Mouse (Mus musculus): ENCODE data around the gene Slc7a4.

Slc7a4 gene

DNA sequence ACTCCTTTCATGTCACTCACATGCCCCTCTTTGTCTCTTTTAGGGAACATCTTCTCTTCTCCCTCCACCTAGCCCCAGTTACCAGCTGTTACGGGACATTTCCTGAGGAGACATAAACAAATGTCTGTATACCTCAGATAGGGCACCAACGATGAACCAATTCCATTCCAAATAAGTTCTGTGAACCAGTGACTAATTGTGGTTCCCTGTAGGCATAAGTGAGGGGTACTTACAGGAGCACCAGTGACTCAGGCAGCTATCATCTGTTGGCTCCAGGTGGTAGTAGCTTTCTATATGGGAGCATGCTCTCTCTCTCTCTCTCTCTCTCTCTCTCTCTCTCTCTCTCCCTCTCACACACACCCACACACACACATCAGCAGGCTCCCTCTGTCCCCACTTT is 18.8 kb downstream of the Slc7a4 start:
- in situ Hi-C loops (cut with MboI; ENCODE audit: unreplicated experiment in 2 of 2), result loop anchor here (25.0 kb wide), 1 partner anchor 473 kb away; no protein-coding TSS in a partner anchor

- in situ Hi-C loops (cut with MboI; ENCODE audit: unreplicated experiment in 2 of 2), result loop anchor here (25.0 kb wide), 1 partner anchor 474 kb away; no protein-coding TSS in a partner anchor
Measured at GRCm38 (mm10) chr16:17563580-17563979, 19.4 kb downstream of the Slc7a4 start.

- in situ Hi-C loops (cut with MboI; ENCODE audit: unreplicated experiment in 2 of 2), result loop anchor here (25.0 kb wide), 1 partner anchor 476 kb away; no protein-coding TSS in a partner anchor
Measured at GRCm38 (mm10) chr16:17561751-17562208, 21.2 kb downstream of the Slc7a4 start, which contains the start of gene P2rx6. Gene P2rx6 (plus strand): TSS chr16:17561885.

- in situ Hi-C loops (cut with MboI; ENCODE audit: unreplicated experiment in 2 of 2), result loop anchor here (25.0 kb wide), 1 partner anchor 476 kb away; no protein-coding TSS in a partner anchor
Measured at GRCm38 (mm10) chr16:17561128-17561750, 21.8 kb downstream of the Slc7a4 start, which contains the start of gene Lrrc74b. Gene Lrrc74b (minus strand): TSS chr16:17561247.

DNA sequence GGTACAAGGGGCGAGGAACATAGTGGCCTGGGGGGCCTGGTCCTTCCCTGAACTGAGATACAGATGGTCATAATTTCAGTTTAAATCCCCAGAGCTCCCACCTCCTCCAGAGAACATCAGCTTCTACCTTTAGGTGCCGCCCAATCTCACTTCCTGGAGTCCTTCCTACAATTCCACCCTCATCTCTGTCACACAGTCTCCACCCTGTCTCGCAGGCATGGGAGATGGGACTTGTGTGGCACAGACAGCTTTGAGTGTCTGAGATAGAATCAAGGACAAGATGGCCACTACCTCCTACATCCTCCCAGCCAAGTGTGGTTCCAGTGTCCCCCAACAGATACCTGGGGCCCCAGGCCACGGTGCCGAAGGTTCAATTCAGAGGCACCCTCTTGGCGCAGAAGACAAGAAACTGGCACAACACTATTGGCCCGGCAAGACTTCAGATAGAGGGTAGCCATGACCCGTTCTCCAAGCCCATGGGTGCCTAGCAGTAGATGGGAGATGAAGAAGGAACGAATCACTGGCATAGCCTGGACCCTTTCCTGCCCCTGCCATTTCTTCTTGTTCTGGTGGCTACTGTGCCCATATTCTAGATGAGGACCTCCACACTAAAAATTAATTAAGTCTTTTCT is 23.5 kb downstream of the Slc7a4 start:
- in situ Hi-C loops (cut with MboI; ENCODE audit: unreplicated experiment in 2 of 2), result loop anchor here (5.0 to 25.0 kb wide), 3 partner anchors 175 to 478 kb away; partner anchors contain the start of gene Med15 (in 1 of the 2)

DNA sequence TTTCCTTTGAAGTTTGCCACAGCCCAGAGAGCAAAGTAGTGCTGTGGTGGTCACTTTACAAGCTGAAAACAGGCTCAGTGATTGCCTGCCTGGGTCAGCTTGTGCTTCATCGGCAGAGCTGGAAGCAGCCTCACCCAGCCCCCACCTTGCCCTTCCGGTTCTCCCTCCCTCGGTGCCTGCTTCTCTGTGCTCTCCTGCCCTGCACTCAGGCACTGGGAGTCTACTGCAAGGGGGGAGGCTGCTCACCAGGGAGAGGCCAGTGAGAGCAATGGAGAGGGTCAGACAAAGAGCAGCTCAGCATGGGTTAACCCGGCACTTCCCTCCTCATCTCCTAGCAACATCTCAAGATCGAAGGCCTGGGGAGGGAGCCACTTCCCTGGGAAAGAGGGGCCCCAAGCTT is 24.2 kb downstream of the Slc7a4 start:
- in situ Hi-C loops (cut with MboI; ENCODE audit: unreplicated experiment in 2 of 2), result loop anchor here (5.0 to 25.0 kb wide), 3 partner anchors 176 to 478 kb away; partner anchors contain the start of gene Med15 (in 1 of the 2)

GRCm38 (mm10) chr16:17557947-17558480 is 25.0 kb downstream of the Slc7a4 start:
- in situ Hi-C loops (cut with MboI; ENCODE audit: unreplicated experiment in 2 of 2), result loop anchor here (5.0 to 25.0 kb wide), 3 partner anchors 177 to 479 kb away; partner anchors contain the start of gene Med15 (in 1 of the 2)

DNA sequence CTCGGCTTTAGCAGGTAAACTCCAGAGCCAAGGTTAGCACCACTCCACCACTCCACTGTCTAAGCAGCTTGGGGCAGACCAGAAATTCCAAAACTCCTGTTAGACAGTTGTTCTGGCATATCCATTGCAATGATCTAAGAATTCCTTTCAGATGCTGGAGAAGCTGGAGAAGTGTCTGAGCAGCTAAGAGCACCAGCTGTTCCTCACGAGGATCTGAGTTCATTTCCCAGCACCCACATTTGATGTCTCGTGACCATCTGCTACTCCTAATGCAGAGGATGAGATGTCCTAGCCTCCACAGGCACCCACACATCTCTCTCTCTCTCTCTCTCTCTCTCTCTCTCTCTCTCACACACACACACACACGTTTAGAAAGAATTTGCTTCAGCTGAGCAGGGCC is 26.1 kb downstream of the Slc7a4 start:
- in situ Hi-C loops (cut with MboI; ENCODE audit: unreplicated experiment in 2 of 2), result loop anchor here (5.0 to 25.0 kb wide), 3 partner anchors 178 to 480 kb away; partner anchors contain the start of gene Med15 (in 1 of the 2)

GRCm38 (mm10) chr16:17556180-17556579 is 26.8 kb downstream of the Slc7a4 start:
- in situ Hi-C loops (cut with MboI; ENCODE audit: unreplicated experiment in 2 of 2), result loop anchor here (5.0 to 25.0 kb wide), 3 partner anchors 179 to 481 kb away; partner anchors contain the start of gene Med15 (in 1 of the 2)

DNA sequence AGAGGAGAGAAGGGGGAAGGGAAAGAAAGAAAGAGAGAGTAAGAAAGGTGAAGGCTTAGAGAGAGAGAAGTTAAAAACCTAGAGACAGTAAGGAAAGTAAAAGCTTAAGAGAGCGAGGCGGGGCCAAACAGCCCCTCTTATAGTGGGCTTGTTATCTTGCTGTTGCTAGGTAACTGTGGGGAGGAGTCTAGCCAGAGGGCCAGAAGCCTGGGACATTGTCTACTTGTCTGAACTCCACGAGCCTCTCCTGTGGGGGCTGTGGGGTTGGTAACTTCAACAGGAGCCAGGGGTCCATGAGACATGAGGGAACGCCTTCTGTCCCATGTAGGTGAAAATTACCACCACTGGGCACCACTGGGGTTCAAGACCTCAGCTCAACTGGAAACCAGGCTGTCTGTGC is 28.3 kb downstream of the Slc7a4 start:
- in situ Hi-C loops (cut with MboI; ENCODE audit: unreplicated experiment in 2 of 2), result loop anchor here (5.0 to 25.0 kb wide), 3 partner anchors 180 to 483 kb away; partner anchors contain the start of gene Med15 (in 1 of the 2)

- in situ Hi-C loops (cut with MboI; ENCODE audit: unreplicated experiment in 2 of 2), result loop anchor here (10.0 to 25.0 kb wide), 2 partner anchors 181 to 483 kb away; partner anchors contain the start of gene Med15 (in 1 of the 2)
Measured at GRCm38 (mm10) chr16:17553910-17554685, 28.9 kb downstream of the Slc7a4 start.

DNA sequence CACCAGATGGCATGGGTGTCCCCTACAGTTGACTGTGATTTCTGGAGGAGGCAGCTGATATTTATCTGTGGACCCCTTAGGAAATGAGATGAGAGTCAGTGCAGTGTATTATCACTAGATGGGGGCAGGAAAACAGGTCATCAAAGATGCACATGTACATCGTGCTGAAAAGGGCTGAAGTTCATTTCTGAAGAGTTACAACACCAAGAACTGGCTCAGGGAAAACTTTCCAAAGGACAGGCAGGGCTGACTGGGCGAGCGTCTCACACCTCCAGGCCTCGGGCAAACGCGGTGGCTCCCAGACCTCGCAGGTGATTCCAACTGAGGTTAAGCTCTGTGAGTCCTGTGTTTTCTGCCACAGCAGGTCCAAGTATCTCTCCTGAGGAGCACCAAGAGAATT is 30.2 kb downstream of the Slc7a4 start:
- in situ Hi-C loops (cut with MboI; ENCODE audit: unreplicated experiment in 2 of 2), result loop anchor here (10.0 to 25.0 kb wide), 2 partner anchors 182 to 484 kb away; partner anchors contain the start of gene Med15 (in 1 of the 2)

- in situ Hi-C loops (cut with MboI; ENCODE audit: unreplicated experiment in 2 of 2), result no loop called here
Measured at GRCm38 (mm10) chr16:17542632-17543031, 40.4 kb downstream of the Slc7a4 start.

DNA sequence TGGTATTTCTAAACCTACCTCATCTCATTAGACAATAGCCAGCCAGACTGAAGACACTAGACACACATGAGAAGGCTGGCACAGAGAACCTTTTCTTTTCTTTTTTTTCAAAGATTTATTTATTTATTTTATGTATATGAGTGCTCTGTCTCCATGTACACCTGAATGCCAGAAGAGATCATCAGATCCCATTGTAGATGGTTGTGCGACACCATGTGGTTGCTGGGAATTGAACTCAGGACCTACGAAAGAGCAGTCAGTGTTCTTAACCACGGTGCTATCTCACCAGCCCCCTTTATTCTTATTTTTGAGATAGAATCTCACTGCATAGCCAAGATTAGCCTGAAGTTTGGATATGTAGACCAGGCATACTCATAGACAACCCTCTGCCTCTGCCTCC is 46.4 kb downstream of the Slc7a4 start:
- in situ Hi-C loops (cut with MboI; ENCODE audit: unreplicated experiment in 2 of 2), result no loop called here

DNA sequence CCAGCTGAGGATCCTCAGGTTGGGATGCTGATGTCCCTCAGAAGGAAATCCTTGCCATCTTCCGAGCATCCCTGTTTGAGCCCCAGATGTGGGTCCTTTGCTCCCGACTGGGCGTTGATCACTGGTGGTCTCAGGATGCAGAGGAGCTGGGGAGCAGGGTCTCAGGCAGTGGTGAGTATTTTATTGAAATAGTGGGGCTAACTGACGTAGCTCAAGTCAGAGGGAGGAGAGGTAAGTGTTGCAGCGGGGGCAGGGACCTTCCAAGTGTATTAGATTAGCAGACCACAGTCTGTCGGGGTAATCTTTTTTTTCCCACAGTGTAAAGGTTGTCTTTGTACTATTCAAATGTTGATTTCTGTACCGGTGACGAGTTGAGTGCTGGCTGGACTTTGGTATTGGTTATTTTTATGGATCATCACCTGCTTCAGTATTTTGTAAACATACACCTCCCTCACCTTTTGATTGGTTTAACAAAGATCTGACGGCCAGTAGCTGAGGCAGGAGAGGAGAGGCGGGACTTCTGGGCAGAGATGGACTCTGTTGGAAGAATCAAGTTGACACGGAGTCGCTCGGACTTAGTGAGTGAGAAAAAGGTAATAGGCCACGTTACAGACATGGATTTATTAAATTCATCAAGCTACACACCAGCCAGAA is 50.2 kb downstream of the Slc7a4 start:
- in situ Hi-C loops (cut with MboI; ENCODE audit: unreplicated experiment in 2 of 2), result loop anchor here in 1 of 2 experiments (5.0 kb wide), 1 partner anchor 131 kb away; no protein-coding TSS in a partner anchor

DNA sequence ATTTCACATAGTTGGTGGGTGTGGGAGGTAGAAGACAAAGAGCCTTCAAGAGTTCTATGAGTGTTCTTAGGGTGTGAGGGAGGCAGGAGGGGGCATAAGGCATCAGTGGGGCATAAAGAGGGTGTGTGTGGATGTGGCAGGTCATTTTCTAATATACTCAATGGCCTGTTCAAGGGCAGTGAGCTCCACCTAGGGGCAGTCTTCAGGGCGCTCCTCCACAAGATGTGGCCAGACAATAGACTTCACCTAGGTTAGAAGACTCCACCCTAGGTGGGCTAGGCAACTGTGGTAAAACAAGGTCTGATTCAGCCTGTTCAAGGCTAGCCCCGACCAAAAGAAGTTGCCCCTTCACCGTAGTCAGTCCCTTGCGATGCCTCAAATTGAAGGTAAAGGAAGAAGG is 50.7 kb downstream of the Slc7a4 start:
- in situ Hi-C loops (cut with MboI; ENCODE audit: unreplicated experiment in 2 of 2), result loop anchor here in 1 of 2 experiments (5.0 kb wide), 1 partner anchor 130 kb away; no protein-coding TSS in a partner anchor

DNA sequence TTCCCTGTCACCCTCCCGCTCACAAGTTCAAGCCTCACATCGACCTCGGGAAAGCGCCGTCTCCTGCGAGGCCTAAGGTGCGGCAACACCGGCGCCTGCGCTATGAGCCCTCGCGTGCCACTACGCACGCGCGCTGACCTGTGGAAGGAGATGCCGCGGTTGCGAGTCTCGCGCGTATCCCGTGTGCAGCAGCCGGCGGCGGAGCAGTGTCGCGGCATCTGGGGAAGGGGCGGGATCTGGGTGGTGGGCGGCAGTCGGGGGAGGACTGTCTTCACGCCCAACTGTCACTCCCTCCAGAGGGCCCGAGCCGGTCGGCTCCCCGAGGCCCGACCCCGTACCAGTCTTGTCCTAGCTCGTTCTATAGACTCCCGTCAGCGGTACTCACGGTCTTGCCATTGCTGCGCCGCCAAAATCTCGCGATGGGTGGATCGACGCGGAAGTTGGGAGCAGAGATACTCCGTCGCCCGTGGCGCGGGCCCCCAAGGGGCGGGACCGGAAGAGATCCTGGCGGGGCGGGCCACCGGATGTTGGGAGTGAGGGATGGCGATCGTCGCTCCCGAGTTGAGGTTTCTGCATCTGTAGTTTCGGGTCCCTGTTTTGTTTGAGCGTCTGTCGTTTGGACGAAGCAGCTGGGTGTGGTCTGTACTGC is 52.2 kb downstream of the Slc7a4 start, which contains the start of gene Thap7:
TSS of gene Thap7 (minus strand) at position 497 of the 649 bp plus-strand sequence.
- in situ Hi-C loops (cut with MboI; ENCODE audit: unreplicated experiment in 2 of 2), result loop anchor here in 1 of 2 experiments (5.0 kb wide), 1 partner anchor 128 kb away; no protein-coding TSS in a partner anchor

DNA sequence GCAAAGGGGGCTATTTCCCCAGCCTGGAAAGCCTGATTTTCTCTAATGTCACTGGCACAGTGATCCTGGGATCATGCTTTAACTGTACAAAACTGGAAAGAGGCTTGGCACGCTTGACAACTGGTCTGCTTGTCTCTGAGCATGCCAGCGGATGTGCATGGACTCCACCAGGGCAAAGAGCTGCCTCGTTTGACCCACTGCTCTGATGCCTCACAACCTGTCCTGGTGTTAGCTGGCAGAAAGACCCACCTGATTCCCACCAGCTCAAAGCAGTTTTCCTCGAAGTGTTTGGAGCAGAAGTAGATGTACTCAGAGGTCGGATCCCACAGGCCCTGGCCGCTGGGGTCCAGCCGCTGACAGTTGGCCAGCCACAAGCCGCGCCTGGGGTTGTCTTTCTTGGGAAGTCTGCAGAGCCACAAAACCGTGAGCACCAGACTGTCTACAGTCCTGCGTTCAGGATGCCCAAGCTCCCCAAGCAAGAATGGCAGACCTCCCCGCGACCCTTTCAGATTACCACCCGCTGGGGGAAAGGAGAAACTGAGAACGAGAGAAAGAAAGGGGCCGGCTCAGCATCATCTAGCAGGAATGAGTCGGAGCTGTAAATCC is 52.9 kb downstream of the Slc7a4 start:
- in situ Hi-C loops (cut with MboI; ENCODE audit: unreplicated experiment in 2 of 2), result loop anchor here in 1 of 2 experiments (5.0 kb wide), 1 partner anchor 128 kb away; no protein-coding TSS in a partner anchor
